Mouse (Mus musculus): ENCODE data around the gene Spryd4. TPM values are rescaled to one million over a fixed set of nuclear protein-coding genes. Genes with fewer than 3 reads are reported as not detected.
"Not testable (repeated sequence)": the region's sequence is repeated elsewhere in the genome, so short reads cannot be mapped to it uniquely, and the experiment has no call there.

The Spryd4 gene
- polyA plus RNA-seq, 1 experiment from 2014 or later, result 44.2 TPM

DNA sequence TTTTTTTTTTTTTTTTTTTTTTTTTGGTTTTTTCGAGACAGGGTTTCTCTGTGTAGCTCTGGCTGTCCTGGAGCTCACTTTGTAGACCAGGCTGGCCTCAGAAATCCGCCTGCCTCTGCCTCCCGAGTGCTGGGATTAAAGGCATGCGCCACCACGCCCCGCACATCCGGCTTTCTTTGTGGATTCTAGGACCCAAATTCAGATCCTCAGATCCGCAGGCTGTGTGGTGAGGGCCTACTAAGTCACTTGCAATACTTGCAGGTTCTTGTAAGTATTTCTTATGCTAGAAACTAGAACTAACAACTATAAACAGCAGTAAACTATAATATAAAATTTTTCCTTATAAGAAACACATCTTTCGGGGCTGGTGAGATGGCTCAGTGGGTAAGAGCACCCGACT is 40.3 kb downstream of the Spryd4 start:
- not testable (repeated sequence) for H3K4me3 ChIP-seq (ENCODE audit: control insufficient read depth in 1 of 2, insufficient read depth in 1 of 2, low read depth in 1 of 2, low read length in 2 of 2); ATAC-seq (ENCODE audit: insufficient number of reproducible peaks, insufficient read depth, low FRiP score, low read depth); H3K9me3 ChIP-seq (ENCODE audit: control insufficient read depth, low read length); H3K9ac ChIP-seq (ENCODE audit: low read length); H3K27me3 ChIP-seq (ENCODE audit: control insufficient read depth, insufficient read depth, low read length); H3K36me3 ChIP-seq (ENCODE audit: control insufficient read depth, insufficient read depth, low read length); H3K4me2 ChIP-seq (ENCODE audit: low read length); H3K27ac ChIP-seq (replicated peaks in 1 of 2; ENCODE audit: control insufficient read depth in 1 of 2, insufficient read depth in 1 of 2, low read depth in 2 of 2, low read length in 2 of 2)
- peaks cover 2 to 30% of the 10 kb centered on the region in 2 experiments for H3K4me1 ChIP-seq (ENCODE audit: control insufficient read depth in 2 of 2, insufficient read depth in 2 of 2, low read length in 2 of 2)
- 94% methylated on average over 10 of the region's 10 CpGs for WGBS

DNA sequence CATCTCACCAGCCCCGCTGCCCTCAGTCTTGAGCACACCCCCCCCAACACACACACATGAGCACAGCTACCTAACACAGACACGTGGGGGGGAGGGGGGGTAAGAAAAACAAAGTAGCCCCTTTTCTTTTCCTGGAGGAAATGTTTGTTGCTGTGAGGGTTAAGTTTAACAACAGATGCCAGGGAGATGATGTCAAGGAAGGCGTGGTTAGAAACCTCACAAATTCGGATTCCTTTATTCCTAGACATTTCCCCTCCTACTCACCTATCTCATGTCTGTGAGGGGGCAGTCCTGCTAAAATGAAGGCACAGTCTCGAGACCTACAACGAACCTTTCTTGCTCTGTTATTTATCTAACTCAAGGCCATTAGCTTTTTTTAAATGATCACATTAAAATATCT is 44.5 kb downstream of the Spryd4 start:
- ATAC-seq (ENCODE audit: insufficient number of reproducible peaks, insufficient read depth, low FRiP score, low read depth), result no peak
- Histone ChIP-seq H3K9me3 (ENCODE audit: control insufficient read depth, low read length) (no peaks in the 10 kb centered on the region), H3K36me3 (ENCODE audit: control insufficient read depth, insufficient read depth, low read length) (peaks cover 13% of the 10 kb centered on the region), H3K4me3 (ENCODE audit: control insufficient read depth in 1 of 2, insufficient read depth in 1 of 2, low read depth in 1 of 2, low read length in 2 of 2) (no peak overlapping the region), H3K27me3 (ENCODE audit: control insufficient read depth, insufficient read depth, low read length) (no peaks in the 10 kb centered on the region), H3K9ac (ENCODE audit: low read length) (no peak overlapping the region), H3K4me1 (ENCODE audit: control insufficient read depth in 2 of 2, insufficient read depth in 2 of 2, low read length in 2 of 2) (peaks cover 0 to 16% of the 10 kb centered on the region in 2 experiments; a peak in 3 of 4 replicates), H3K4me2 (ENCODE audit: low read length) (no peak overlapping the region), H3K27ac (replicated peaks in 1 of 2; ENCODE audit: control insufficient read depth in 1 of 2, insufficient read depth in 1 of 2, low read depth in 2 of 2, low read length in 2 of 2) (0 out of 4 replicates have a peak overlapping the region, but pooled peaks of 1 of the 2 experiments have one; percentile 43)
- WGBS, result 32% methylated on average over 6 of the region's 6 CpGs

DNA sequence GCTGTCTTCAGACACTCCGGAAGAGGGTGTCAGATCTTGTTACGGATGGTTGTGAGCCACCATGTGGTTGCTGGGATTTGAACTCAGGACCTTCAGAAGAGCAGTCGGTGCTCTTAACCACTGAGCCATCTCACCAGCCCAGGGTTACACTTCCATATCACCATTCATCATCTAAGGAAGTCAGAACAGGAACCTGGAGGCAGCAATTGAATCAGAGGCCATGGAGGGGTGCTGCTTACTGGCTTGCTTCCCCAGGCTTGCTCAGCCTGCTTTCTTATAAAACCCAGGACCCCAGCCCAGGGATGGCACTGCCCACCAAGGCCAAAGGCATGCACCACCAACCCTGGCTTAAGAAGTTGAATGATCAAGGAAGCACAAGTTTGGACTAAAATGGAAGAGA is 45.9 kb downstream of the Spryd4 start:
- H3K9ac ChIP-seq (ENCODE audit: low read length); H3K4me3 ChIP-seq (ENCODE audit: control insufficient read depth in 1 of 2, insufficient read depth in 1 of 2, low read depth in 1 of 2, low read length in 2 of 2); ATAC-seq (ENCODE audit: insufficient number of reproducible peaks, insufficient read depth, low FRiP score, low read depth); H3K4me2 ChIP-seq (ENCODE audit: low read length); H3K9me3 ChIP-seq (ENCODE audit: control insufficient read depth, low read length); H3K27me3 ChIP-seq (ENCODE audit: control insufficient read depth, insufficient read depth, low read length); H3K27ac ChIP-seq (replicated peaks in 1 of 2; ENCODE audit: control insufficient read depth in 1 of 2, insufficient read depth in 1 of 2, low read depth in 2 of 2, low read length in 2 of 2): not testable (repeated sequence)
- WGBS, result 83% methylated on average over 2 of the region's 3 CpGs
- Histone ChIP-seq H3K4me1 (ENCODE audit: control insufficient read depth in 2 of 2, insufficient read depth in 2 of 2, low read length in 2 of 2) (peaks cover 0 to 16% of the 10 kb centered on the region in 2 experiments; a peak in 3 of 4 replicates), H3K36me3 (ENCODE audit: control insufficient read depth, insufficient read depth, low read length) (peaks cover 13% of the 10 kb centered on the region)

Other genes starting within 250 kb of the Spryd4 start
- gene Hsd17b6, start 204.2 kb downstream of the Spryd4 start, polyA plus RNA-seq (2014; fragmentation: Nextera tagmentation; extraction: Ambion mirVana), result not detected in 2 replicates
- gene Prim1, start 196.6 kb downstream of the Spryd4 start, polyA plus RNA-seq (2014; fragmentation: Nextera tagmentation; extraction: Ambion mirVana), result 44.8 and 44.9 TPM in 2 replicates
- gene Naca, start 176.2 kb downstream of the Spryd4 start, polyA plus RNA-seq (2014; fragmentation: Nextera tagmentation; extraction: Ambion mirVana), result 540 and 614 TPM in 2 replicates
- gene Ptges3, start 152.9 kb downstream of the Spryd4 start, polyA plus RNA-seq (2014; fragmentation: Nextera tagmentation; extraction: Ambion mirVana), result 280 and 290 TPM in 2 replicates
- 6,412 and 6,474 TPM in 2 replicates for gene Atp5b, start 128.5 kb downstream of the Spryd4 start, polyA plus RNA-seq (2014; fragmentation: Nextera tagmentation; extraction: Ambion mirVana)
- gene Baz2a, start 120.2 kb downstream of the Spryd4 start, polyA plus RNA-seq (2014; fragmentation: Nextera tagmentation; extraction: Ambion mirVana), result 13.3 and 17.2 TPM in 2 replicates
- gene Rbms2, start 31.5 kb downstream of the Spryd4 start, polyA plus RNA-seq (2014; fragmentation: Nextera tagmentation; extraction: Ambion mirVana), result 32.3 and 32.6 TPM in 2 replicates
- gene Gls2, start 17.4 kb downstream of the Spryd4 start, polyA plus RNA-seq (2014; fragmentation: Nextera tagmentation; extraction: Ambion mirVana), result 0.54 and 1.1 TPM in 2 replicates
- not detected in 2 replicates for gene Mip, start 14.0 kb upstream of the Spryd4 start, polyA plus RNA-seq (2014; fragmentation: Nextera tagmentation; extraction: Ambion mirVana)
- 23.6 and 25.2 TPM in 2 replicates for gene Timeless, start 20.3 kb upstream of the Spryd4 start, polyA plus RNA-seq (2014; fragmentation: Nextera tagmentation; extraction: Ambion mirVana)
- gene Apon, start 42.3 kb upstream of the Spryd4 start, polyA plus RNA-seq (2014; fragmentation: Nextera tagmentation; extraction: Ambion mirVana), result 0.15 TPM in 1 of 2 replicates, not detected in the other
- gene Apof, start 56.9 kb upstream of the Spryd4 start, polyA plus RNA-seq (2014; fragmentation: Nextera tagmentation; extraction: Ambion mirVana), result not detected in 2 replicates
- gene Stat2, start 58.8 kb upstream of the Spryd4 start, polyA plus RNA-seq (2014; fragmentation: Nextera tagmentation; extraction: Ambion mirVana), result 10.0 and 10.9 TPM in 2 replicates
- 3.3 and 4.3 TPM in 2 replicates for gene Il23a, start 86.9 kb upstream of the Spryd4 start, polyA plus RNA-seq (2014; fragmentation: Nextera tagmentation; extraction: Ambion mirVana)
- gene Pan2, start 91.5 kb upstream of the Spryd4 start, polyA plus RNA-seq (2014; fragmentation: Nextera tagmentation; extraction: Ambion mirVana), result 28.8 and 29.6 TPM in 2 replicates
- 213 and 243 TPM in 2 replicates for gene Cnpy2, start 110.7 kb upstream of the Spryd4 start, polyA plus RNA-seq (2014; fragmentation: Nextera tagmentation; extraction: Ambion mirVana)
- 493 and 524 TPM in 2 replicates for gene Cs, start 125.9 kb upstream of the Spryd4 start, polyA plus RNA-seq (2014; fragmentation: Nextera tagmentation; extraction: Ambion mirVana)
- 23.5 TPM in 2 replicates for gene Coq10a, start 157.2 kb upstream of the Spryd4 start, polyA plus RNA-seq (2014; fragmentation: Nextera tagmentation; extraction: Ambion mirVana)
- 7.9 and 9.9 TPM in 2 replicates for gene Ankrd52, start 165.3 kb upstream of the Spryd4 start, polyA plus RNA-seq (2014; fragmentation: Nextera tagmentation; extraction: Ambion mirVana)
- not detected in 2 replicates for gene Slc39a5, start 189.4 kb upstream of the Spryd4 start, polyA plus RNA-seq (2014; fragmentation: Nextera tagmentation; extraction: Ambion mirVana)
- gene Nabp2, start 199.7 kb upstream of the Spryd4 start, polyA plus RNA-seq (2014; fragmentation: Nextera tagmentation; extraction: Ambion mirVana), result 64.5 and 66.6 TPM in 2 replicates
- 23.7 and 24.6 TPM in 2 replicates for gene Rnf41, start 199.8 kb upstream of the Spryd4 start, polyA plus RNA-seq (2014; fragmentation: Nextera tagmentation; extraction: Ambion mirVana)
- 62.4 and 63.7 TPM in 2 replicates for gene Smarcc2, start 247.4 kb upstream of the Spryd4 start, polyA plus RNA-seq (2014; fragmentation: Nextera tagmentation; extraction: Ambion mirVana)

Measured in heart, embryonic 14.5 days (tissue).